Mouse (Mus musculus) brain, embryonic 14.5 days (tissue): ENCODE measurements around the gene Pgbd1.

Experiments
- CTCF ChIP-seq: fragments of 200-500 bp; IDR thresholded peaks from 2 replicates; pipeline ENCODE4 v1.5.1; 2012; ENCODE audit warnings: inconsistent platforms, mild to moderate bottlenecking, moderate library complexity, borderline replicate concordance; ENCODE audit not compliant: insufficient read depth, insufficient read length; ENCODE audit errors: extremely low read depth
- POLR2A ChIP-seq: fragments of 200-500 bp; IDR thresholded peaks from 2 replicates; pipeline ENCODE4 v1.6.1; 2012; ENCODE audit warnings: mild to moderate bottlenecking, inconsistent platforms, borderline replicate concordance; ENCODE audit not compliant: poor library complexity, insufficient read depth, insufficient read length, severe bottlenecking; ENCODE audit errors: extremely low read depth

GRCm38 (mm10) chr13:21402848-21403247, 38.0 kb downstream of the Pgbd1 start:
- TF ChIP-seq CTCF (no peak), POLR2A (no peak)
